Mouse (Mus musculus): ENCODE results near the gene Esr1.
"Not testable (repeated sequence)": the region's sequence is repeated elsewhere in the genome, so short reads cannot be mapped to it uniquely, and the experiment has no call there.

Gene Esr1

DNA sequence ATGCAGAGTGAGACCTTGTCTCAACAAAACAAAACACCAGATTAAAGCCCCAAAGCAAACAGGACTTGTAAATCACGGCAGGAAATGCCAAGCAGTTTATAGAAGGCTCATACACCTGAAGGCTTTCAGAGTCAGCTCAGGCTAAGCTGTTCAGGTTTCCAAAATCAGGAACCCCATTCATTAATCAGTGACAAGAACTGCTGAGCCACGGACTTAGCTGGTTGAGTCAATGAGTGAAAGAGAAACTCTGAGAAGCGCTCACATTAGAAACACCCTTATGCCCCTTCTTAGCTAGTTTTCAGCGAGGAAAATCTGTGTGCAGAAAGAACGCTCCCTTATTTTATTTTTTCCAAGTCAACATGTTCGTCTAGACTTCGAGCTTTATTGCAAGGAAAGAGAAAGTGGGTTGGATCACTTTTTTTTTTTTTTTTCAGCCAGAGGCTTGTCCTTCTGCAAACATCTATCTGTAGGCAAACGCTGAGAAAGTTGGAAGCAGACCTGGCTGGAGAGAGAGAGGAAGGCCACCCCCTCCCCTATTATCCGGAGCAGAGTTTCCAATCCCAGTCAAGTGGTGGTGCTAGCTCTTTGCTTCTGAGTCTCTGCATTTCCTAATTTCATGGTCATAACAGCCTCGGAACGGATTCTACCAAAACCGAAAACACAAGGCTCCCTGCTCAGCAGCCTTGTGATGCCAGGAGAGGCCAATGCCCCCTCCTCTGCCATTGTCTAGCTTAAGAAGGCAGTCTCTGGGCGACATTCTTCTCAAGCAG, at the start of gene Esr1:
Gene Esr1 (plus strand): TSS at position 208 of the 770 bp plus-strand sequence.
- peak in 1 of 2 experiments; percentile 13 for DNase-seq

DNA sequence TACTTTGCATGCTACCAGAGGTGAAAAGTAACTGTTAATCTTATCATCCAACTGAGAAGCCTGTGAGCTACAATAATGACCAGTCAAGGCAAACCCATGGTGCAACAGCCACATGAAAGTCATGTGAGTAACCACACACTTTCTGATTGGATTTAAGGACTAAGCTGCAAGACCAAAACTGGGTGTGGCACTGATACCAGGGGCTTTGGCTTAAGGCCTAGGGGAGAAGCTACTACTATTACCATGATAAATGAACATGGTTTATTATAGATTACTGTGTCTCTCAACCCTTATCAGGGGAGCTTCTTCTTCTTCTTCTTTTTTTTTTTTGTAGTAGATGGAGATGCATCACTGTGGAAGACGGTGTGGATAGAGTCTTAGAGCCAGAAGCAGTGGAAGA, 46.2 kb upstream of the Esr1 start:
- no peak for DNase-seq

DNA sequence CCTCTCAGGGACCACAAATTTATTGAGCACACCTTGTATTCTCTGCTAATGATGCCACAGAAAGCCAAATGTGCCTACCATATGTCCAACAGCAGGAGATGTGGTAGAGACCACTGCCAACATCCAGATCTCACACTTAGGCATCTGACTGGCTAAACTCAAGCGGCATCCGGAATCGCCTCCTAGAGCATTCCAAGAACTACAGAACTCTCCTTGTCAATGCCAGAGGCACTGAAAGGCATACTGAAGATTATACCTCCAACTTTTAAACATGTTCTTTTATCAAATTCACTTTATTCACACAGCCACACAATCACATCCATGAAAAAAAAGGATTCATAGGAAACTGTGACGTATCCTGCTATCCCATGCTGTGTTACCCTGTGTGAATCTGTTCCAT, 40.6 kb upstream of the Esr1 start:
- peak; percentile 37 to 58 for DNase-seq

DNA sequence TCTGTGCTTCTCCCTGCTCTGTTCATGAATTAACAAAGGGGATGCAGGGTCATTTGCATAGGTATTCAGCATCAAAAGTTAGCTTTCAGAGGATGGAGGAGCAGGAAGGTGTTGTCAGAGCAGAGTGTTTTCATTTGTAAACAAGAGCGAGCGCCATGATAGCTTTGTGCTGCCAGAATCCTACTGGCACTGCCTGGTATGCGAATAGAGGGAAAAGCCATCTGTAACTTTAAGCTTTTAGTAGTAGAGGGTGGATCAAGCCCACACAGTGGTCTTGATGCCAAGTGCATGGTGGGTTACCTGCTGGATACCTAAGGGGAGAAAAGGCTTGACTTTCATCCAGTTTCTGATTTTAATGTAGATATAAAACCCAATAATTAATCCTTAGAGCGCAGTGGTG, 40.1 kb upstream of the Esr1 start:
- peak; percentile 49 to 68 for DNase-seq

DNA sequence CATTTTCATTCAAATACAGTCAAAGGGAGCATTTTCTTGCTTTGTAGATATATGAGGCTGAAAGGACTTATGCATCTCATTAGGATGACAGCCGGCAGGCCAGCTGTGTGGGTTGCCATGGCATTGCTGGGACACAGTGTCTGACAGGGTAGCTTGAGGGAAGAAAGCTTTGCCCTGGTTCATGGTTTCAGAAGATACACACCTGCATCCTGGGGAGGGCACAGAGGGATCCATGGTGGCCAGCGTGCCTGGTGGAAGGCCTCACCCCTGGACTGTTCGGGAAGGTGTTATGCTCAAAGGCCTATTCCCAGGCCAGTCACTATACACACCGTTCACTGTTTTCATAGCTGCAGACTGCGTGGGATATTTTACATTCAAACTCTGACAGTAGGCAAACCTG, 29.5 kb upstream of the Esr1 start:
- no peak for DNase-seq

DNA sequence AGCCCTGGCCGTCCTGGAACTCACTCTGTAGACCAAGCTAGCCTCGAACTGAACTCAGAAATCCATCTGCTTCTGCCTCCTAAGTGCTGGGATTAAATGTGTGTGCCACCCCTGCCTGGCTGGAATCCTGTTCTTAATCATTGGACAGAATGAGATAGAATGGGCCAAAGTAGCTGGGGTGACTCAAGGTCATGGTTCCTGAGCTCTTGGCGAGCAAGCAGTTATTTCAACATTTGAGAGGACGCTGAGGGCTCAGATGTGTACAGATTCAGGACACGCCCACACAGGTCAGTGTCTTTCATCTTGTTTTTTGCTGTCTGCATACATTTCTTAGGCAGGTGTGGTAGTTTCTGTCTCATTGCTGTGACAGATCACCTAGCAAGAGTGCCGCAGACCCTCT, 24.7 kb upstream of the Esr1 start:
- no peak for DNase-seq

DNA sequence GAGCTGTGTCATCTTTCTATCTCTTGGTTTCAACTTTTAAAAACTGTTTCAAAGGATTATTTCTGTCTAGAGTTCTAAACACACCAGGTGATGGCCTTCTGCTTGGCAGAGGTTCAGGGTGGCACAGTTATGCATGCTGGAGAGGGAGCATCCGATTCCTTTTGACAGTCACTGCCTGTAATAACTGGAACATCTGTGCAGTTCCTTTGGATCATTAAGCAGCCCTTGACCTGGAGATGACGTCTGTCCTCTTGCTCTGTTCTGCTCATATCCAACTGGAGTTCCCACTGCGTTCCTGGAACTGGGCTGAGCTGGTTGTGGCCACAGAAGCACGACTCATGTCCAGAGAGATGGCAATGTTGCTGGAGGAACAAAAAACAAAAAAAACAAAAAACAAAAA, 21.8 kb upstream of the Esr1 start:
- DNase-seq = peak; percentile 15 to 41

DNA sequence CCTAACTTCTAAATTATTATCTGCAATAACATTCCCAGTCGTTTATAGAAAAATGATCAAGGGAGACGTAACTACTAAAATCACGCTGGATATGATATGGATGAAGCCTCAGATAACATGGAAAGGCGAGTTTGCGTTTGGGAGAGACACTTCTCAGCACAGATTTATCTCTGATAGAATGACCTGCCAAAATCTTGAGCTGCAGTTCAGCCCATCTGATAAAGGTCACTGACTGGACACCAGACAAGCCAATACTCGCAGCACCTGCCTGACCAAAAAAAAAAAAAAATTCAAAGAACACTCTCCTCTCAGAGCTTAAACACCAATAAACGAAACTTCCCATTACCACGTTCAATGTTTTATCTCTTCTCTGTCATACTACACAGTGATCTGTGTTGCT, 20.4 kb upstream of the Esr1 start:
- DNase-seq = no peak

DNA sequence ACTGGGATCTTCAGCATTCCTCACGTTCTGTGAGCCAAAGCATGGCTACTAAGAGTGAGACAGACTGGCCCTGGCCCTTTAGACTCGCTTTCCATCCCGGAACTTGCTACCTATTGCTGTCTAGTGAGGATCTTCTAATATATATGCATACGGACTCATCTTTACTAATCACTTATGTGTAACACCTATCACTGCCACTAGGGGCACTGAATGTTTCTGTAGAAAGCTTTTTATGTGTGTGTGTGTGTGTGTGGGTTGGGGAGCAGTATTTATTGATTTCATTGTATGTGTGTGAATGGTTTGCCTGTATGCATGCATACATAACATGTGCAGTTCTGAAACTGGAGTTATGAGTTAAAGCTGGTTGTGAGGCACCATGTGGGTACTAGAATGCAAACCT, 17.6 kb upstream of the Esr1 start:
- DNase-seq = peak in 1 of 2 experiments; percentile 40

DNA sequence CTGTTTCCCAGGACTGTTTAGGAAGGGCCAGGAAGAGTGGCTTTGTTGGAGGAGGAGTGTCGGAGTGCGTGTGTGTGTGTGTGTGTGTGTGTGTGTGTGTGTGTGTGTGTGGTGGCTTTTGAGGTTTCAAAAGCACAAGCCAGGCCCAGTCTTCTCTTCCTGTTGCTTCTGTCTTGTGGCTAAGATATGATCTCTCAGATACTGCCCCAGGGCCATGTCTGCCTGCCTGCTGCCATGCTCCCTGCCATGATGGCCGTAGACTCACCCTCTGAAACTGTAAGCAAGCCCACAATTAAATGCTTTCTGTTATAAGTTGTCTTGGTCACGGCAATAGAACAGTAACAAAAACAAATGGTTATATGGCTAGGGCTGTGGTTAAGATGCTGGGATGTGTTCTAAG, 14.2 kb upstream of the Esr1 start:
- DNase-seq = no peak

DNA sequence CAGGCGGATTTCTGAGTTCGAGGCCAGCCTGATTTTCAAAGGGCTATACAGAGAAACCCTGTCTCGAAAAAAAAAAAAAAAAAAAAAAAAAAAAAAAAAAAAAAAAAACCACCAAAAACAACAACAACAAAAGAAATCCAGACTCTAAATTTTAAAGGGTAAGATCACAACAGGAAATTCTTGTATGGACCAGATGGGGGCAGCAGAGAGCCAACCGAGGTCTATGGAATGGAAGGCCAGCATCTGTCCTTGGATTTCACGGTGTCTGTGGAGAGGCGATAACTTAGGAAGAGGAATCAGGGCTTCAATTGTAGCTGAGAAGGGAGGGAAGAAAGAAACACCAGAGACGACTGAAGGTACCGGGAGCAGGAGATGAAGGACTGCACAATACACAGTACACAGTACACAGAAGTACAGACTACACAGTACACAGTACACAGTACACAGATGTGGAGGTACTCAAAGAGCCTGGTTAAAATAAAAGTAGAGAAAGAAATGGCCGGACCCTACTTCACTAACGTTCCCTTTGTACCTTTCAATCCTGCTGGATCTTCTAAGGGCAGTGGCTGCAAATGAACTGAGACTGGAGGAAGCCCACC, 13.1 kb upstream of the Esr1 start:
- peak; percentile 80 to 85 for DNase-seq

DNA sequence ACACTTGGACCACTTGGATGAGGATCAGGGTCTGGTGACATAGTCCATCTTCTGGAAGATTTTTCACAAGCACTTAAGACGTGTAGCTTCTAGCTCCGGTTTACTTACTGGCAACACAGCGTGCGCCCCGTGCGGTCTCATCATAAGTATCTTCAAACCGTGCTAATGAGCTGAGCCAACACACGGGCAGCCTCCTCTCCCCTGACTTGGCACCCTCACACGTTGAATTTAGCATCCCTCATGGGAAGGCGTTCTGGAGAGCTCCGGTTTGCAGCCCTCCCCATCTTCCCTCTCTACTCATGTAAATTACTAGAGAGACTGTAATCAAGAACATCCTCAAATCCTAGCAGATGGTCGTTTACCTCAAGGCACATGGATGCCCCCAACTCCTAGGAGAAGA, 12.5 kb upstream of the Esr1 start:
- peak; percentile 21 to 42 for DNase-seq

DNA sequence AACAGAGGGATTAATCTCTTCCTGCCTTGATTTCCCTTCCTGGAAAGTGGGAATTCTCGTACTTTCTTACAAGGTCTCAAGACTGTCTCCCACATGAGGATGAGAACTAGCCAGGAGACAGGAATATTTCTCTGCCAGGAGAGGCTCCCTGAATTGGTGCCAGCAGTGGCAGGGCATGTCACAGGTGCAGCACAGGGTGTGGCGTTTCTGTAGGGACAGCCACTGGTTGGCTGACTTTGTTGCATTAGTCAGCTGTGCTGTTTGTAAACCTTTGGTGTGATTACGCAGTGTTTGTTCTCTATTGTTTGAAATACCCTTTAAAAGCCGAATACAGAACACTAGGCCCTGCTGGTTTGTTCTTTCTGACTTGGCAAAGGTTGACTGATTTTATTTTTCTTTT, 11.8 kb upstream of the Esr1 start:
- peak; percentile 55 for DNase-seq

DNA sequence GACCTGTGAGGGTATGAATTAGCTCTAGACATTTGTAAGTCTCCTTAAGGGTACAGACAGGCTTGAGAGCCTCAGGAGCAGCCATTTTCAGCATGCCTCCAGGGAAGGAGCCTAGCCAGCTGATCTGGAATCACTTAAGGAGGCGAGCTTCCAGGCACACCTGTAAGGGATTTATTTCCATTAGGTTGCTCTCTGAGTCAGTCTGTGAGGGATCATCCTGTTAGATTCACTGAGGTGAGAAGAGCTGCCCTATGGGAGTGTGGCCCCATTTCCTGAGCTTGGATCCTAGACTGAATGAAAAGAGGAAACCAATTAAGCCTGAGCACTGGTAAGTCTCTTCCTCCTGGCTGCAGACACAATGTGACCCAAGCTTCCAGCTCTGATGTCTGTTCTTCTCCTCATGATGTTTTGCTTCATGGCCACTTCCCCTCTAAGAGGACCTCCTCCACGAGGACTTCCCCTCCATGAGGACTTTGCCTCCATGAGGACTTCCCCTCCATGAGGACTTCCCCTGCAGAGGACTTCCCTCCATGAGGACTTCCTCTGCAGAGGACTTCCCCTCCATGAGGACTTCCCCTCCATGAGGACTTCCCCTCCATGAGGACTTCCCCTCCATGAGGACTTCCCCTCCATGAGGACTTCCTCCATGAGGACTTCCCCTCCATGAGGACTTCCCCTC, 10.5 kb upstream of the Esr1 start:
- DNase-seq = no peak

DNA sequence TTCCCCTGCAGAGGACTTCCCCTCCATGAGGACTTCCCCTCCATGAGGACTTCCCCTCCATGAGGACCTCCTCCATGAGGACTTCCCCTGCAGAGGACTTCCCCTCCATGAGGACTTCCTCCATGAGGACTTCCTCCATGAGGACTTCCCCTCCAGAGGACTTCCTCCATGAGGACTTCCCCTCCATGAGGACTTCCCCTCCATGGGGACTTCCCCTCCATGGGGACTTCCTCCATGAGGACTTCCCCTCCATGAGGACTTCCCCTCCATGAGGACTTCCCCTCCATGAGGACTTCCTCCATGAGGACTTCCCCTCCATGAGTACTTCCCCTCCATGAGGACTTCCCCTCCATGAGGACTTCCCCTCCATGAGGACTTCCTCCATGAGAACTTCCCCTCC, 9.8 kb upstream of the Esr1 start:
- DNase-seq = not testable (repeated sequence)

DNA sequence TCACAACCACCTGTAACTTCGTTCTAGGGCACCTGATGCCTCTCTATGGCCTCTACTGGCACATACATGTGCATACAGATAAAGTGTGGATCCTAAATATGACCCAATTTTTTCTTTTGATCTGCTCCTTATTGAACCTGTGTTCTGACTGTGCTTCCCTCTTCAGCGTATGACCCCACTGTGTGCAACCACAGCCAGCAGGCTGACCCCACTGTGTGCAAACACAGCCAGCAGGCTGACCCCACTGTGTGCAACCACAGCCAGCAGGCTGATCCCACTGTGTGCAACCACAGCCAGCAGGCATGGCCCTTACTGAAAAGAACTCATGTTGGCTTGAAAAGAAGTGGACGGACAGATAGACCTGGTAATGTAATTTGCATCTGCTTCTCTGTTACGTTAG, 8.9 kb upstream of the Esr1 start:
- DNase-seq = no peak

DNA sequence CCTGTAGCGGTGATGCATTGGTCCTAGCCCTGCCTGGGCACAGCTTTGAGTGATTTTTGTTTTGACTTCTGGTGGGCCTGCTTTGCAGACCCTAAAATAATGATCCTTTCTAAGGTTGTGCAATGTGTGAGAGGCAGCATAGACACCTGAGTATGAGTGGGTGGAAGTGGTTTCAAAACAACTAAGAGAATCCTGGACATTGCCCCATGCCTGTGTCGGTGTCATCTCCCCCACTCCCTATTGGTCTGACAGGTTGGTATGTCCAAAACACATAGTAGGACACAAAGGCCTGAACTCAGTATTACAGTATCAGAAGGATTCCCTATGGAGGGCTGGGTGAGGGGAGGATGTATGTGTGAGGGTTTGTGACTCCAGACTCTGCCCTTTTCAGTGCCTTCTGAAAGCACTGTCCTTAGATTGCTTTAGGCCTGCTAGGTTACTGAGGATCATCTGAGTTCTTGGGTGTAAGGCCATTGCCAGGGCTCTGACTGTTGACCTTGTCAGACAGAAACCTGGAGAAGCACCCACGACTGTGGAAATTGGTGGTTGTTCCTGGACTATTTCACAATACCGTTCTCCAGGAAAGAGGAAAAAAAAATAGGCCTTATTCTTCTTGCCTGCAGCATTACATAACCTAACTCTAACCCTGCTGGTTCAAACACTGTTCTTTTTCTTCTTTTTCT, 6.7 kb upstream of the Esr1 start:
- no peak for DNase-seq

DNA sequence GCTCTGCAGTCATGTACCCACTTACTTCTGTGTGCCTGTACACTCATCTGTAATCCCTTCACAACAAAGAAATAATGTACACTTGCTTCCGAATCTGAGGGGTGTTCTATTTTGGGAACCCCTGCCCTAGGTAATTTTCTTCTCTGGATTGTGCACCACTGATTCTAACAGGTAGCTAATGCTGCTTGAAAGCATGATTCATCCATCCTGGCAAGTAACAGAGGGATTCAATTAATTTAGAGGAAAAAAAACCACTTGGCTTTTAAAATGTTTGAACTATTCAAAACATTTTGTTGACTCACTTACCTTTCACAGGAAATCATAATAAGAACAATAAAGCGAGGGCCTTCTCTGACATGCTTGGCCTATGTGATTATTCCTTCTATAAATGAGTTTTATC, 1.2 kb upstream of the Esr1 start:
- no peak for DNase-seq

DNA sequence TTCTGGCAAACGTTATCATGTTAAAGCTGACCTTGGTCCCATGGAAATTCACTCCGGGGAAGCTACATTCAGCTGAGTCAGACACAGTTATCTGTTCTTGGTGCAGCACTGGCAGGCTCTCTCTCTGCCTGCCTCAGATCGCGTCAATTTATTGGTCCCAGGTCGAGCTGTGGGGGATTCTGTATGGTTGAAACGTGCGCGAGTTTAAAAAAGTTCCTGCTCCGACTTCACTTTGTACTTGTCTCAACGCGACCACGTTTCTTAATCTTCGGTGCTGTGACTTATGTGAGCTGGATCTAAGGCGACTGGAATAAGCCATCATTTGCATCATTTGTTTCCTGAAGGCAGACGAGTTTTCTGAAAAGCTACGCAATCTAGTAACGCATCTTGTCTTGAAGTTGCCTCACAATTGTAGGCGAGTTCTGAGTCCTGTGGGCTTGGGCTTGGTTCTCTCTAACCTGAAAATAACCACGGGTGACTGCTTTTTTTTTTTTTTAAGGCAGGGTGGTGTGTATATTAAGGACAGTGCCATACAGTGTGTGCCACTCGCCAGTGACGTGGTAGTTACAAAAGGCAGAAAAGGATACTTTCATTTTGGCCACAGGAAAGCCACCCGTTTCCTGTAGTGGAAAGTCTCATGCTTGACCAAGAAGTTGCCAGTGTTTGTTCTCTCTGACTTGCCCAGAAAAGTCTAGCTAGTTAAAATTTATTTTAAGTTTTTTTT, 1.1 kb downstream of the Esr1 start:
- no peak for DNase-seq

DNA sequence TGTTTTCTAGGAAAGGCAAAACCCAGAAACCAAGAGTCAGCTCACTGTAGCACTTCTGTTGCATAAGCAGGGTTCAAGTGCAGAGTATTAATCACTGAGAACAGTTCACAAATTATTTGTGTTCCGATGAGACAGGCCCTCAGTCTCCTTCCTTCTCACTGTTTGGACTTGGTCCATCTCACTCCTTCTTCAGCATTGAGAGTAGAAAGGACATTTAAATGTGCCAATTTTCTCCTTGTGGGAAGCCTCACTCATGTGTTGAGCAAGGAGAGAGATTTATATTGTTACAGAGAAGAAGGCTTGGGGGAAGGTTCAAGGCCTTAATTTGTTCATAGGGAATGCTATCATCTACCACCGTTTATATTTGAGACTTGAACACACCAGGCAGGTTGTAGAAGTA, 6.6 kb downstream of the Esr1 start:
- no peak for DNase-seq

DNA sequence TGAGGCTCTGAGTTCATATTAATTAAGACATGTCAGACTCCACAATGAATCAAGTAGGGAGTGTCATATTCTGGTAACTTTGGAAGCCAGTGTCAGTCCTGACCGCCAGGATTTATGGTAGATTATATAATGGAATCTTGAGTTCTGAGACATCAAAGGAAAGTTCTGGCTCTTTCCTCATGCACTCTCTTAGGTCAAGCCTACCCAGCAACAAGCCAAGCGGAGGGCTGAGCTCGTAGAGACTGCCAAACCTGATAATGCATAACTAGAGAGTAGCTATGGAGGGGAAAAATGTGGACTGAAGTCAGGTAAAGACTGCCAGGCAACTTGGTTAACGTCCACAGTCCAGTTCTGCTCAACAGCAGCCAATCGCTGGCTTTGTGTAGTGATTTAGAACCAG, 7.3 kb downstream of the Esr1 start:
- no peak for DNase-seq

DNA sequence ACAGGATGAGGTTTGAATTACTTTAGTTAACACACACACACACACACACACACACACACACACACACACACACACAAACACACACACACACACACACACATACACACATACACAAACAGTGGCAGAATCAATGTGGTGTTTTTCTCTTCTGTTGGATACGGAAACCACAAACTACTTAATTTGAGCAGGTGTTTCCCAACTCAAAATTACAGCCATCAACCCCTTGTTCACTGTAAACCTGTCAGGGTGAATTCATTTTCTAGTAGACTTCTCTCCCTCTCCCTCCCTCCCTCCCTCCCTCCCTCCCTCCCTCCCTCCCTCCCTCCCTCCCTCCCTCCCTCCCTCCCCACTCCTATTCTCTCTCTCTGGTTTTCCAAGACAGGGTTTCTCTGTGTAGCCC, 8.0 kb downstream of the Esr1 start:
- not testable (repeated sequence) for DNase-seq
